Mouse (Mus musculus): ENCODE data around the gene Cdk15.

Cdk15 gene

DNA sequence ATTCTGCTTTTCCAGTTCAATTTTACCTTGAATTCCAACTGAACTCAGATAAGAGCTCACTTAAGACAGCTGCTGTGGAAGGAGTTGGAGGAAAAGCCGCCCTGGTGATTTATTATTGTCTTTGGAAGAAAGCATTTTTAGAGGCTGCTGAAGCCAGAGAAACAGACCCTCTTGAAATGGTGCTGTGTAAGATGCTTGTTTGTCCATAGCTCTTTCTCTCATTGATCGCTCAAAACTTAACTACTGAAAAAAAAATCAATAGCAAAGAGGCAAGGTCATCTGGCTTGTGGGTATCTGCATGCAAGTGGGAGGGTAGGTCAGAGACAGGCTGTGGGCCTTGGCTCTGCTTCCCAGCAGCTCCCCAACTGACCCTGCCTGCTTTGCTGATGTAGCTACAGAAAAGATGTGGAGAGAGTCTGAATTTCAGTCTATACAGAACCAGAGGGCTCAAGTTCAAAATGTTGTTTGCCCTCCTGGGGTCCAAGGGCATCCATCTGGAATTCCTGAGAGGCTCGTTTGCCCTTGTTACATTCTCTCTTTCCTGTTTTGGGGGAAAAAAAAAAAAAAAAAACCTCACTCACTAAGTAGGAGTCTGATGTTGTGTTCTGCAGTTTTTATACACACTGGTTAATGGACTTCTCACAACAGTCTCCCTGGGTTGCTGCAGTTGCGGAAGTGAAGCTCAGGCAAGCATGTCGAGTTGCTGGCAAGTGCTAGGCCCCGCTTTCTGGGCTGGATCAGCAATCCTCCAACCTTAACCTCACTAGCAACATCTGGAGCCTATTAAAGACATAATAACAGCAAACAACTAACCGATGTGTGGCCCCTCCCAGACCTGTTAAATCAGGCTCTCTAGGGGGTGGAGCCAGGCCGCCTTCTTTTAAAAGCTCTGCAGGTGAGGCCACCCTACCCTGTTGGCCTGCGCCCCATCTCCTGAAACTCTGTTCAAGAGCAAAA, 65.5 kb downstream of the Cdk15 start:
- DNase-seq (ENCODE audit: low read depth, low spot score), result peak; percentile 58

DNA sequence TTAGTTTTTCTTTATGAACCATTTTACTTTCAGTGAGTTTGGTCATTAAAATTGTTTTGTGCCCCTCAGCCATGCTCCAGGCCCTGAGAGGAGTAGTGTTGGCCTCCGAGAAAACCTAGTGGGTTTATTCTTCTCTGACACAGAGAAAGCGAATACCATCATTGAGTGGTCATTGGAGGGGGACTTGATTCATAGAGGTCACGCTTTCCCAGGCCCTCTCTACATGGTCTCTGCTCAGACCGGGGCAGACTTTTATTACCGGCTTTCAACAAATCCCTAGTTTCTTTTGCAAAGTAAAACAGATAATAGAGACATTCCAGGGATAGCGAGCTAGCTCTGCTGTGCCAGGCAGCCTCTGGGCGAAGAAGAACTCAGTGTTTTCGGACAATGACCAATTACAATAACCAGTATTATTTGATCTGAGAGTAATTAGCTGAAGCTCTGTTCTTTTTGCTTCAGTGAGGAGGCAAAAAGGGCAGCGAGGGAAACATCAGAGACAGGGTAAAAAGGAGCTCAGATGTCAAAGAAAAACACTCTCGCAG, 70.2 kb downstream of the Cdk15 start:
- DNase-seq (ENCODE audit: low read depth, low spot score), result peak; percentile 61

DNA sequence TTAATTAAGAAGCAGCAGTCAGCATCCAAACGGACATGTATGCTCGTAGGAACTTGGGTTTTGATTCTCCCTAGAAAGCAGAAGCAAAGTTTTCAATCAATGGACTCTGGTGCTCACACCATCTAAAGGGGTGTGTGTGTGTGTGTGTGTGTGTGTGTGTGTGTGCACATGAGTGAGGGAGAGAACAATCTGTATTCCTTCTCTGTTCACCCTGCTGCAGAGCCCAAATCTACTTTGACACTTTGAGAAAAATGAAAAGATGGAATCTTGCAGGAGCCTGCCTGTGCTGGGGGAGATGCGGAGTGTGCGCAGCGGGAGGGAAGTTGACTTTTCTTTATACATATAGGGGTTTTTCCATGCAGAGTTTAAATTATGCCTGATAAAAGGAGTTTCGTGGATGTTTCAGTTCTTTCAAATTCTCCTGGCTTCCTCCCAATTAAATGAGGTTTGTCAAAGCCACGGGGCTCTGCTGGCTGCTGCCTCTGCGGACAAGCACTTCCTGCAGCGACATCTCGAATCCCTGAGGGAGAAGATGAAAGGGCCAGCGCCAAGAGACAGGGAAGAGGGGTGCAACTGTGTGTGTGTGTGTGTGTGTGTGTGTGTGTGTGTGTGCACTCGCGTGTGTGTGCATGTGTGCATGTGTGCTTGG, 76.2 kb downstream of the Cdk15 start:
- DNase-seq (ENCODE audit: low read depth, low spot score), result no peak

DNA sequence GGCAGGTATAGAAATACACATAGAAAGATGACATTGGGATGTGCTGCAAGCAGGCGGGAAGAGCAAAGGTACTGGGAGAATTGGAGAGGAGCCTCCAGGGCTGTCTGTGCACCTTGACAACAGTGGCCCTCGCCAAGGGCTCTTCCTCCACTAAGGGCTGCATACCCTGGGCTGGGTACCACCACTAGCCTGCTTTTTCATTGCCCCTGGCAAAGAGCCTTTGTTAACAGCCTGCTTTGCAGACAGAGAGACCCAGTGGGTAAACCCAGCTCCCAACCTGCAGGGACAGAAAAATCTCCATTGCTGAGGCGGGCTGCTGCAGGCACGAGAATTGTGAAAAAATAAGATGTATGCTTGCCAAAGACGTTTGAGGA, 76.7 kb downstream of the Cdk15 start:
- DNase-seq (ENCODE audit: low read depth, low spot score), result no peak

DNA sequence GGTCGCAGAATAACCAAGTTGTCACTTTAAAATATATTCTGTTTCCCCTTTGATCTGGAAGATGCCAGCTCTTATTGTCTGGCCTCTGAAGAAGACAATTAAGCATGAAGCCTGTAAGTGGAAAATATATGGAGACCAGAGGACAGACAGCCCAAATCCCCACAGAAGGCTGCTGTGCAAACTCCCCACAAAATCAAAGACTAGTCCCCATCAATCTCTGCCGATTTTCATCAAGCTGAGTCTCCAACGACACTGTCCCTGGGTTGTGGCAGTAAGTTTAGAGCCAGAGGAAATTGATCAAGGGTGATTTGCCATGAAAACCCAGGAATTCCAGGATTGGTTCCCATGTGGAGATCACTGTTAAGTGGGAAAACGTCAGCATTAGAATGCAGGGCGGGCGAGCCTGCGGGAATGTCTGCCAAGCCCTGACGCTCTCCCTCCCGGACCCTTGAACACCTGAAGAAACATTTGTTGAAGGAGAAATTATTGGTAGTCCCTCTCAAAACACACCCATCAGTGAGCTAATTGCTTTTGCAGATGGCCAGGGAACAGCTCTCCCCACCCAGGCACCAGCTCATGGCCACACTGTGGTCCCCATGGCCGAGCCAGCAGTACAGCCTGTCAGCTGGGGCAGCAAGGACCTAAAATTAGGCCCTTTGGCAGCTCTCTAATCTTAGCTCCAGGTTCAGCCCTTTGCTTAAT, 77.3 kb downstream of the Cdk15 start:
- DNase-seq (ENCODE audit: low read depth, low spot score), result peak; percentile 72

DNA sequence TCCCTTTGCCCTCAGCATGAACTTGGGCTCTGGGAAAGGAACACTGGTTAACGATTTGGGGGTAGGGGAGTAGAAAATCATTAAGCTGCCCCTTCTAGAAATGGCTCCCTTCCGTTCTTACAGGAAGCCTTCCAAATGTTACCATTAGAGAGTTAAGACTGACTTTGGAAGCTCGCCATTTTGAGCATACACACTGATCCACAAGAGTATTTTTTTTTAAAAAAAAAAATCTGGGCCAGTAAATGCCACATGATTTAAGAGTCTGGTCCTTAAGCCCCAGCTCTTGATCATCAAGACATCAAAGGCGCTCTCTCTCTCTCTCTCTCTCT, 77.8 kb downstream of the Cdk15 start:
- no peak for DNase-seq (ENCODE audit: low read depth, low spot score)

DNA sequence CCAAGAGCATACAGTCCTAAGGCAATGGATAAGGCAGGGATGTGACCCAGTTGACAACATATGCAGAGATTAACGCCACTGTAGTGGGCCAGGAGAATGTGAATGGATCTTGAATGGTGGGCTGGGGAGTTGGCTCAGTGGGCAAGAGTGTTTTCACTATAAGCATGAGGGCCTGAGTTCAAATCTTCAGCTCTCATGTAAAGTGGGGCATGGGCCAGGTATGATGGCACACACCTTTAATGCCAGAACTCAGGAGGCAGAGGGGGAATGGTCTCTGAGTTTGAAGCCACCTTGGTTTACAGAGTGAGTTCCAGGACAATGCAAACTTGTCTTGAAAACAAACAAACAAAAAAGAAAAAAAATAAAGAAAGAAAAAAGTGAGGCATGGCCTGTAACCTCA, 79.5 kb downstream of the Cdk15 start:
- no peak for DNase-seq (ENCODE audit: low read depth, low spot score)

DNA sequence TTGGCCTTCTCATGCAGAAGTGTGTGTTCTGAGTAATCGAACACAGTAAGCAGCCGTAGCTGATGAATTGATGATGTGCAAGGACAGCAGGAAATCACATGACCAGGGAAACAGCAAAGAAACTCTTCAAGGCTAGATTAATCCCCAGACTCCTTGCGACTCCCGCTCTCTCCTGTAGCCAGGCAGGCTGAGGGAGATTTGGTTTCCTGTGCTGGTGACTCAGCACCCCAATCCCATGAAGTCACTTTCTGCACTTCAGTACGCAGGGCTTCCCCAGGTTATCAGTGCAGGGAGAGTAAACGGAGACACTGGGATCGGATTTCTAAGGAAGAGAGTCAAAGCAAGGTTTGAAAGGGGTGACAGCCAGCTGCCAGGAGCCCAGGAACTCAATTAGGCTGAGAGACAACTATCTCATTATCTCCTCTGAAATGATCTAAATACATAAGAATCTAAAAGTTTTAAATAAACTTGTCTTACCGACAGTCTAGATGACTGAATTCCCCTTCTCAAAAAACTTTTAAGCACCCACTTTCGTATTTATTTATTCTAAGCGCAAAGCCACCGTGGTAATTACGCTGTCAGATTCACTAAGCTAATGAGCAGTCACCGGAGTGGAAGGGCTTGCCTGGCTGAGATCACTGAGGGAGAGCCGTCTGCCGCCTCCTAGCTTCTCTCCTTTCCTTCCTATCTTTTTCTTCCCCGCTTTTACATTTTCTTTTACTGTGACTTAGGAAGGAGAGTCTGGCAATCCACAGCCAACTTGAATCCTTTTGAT, 84.3 kb downstream of the Cdk15 start:
- DNase-seq (ENCODE audit: low read depth, low spot score), result peak; percentile 65

DNA sequence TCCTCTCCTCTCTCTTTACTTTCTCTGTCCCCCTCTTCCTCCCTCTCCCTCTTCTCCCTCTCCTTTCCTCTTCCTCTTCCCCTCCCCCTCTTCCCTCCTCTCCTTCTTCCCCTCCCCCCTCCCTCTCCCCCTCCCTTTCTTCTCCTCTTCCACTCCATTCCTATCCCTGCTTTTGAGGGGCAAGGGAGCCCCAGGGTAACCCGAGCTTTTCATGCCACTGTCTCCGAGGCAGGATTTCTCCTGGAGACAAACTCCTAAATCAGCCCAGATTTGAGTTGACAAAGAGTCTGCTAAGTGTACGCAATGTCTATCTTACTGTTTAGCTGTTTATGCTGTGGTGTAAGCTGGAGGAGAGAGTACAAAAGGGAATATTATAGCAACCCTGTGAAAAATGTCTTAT, 85.0 kb downstream of the Cdk15 start:
- no peak for DNase-seq (ENCODE audit: low read depth, low spot score)

DNA sequence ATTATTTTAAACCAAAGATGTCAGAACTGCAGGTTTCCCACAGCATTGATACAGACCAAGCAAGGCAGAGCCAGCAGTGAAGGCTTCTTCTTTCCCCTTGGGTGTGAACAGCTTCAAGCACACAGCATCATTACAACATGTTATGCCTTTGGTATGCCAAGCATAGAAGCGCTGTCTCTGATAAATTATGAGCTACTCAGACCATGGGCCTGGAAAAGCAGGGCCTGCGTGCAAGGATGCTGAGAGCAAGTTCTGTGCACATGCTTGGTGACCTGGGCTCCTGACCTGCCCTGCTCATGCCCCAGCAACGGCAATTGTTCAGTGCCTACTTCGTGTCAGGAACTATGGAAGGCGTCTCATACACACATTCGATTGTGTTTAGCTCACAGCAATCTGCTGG, 85.4 kb downstream of the Cdk15 start:
- DNase-seq (ENCODE audit: low read depth, low spot score), result peak; percentile 44

DNA sequence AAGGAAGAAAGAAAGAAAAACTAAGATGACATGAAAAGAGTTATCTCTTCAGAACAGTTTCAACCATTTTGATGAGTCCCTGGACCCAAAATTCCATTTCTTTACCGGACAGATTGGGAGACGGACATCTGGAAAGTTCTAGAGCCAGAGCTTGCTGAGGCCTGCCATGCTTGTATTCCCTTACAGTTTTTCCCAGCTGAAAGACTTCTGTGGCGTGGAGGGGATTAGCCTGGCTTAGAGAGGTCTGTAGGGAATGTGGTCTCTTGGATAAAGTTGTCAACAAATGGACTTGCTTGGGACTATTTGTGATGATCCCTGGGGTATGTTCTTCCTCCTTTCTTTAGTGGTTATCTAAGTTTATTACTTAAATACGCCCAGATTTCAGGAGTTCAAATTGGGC, 96.0 kb downstream of the Cdk15 start:
- no peak for DNase-seq (ENCODE audit: low read depth, low spot score)

DNA sequence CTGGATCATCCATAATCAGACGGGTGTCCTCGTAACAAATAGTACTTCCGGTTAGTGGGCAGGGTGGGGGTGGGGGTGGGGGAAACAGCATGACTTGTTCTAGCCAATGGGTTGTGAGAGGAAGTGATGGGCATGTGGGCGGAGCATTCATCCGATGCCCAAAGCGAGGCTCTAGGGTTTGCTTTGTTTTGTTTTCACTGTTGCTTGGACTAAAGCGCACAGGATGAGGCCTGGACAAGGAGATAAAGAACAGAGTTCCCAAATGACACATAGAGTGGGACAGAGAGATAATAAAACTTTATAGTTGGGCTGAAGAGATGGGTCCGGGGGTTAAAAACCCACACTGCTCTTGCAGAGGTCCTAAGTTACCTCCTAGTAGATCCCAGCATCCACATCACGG, 98.7 kb downstream of the Cdk15 start:
- no peak for DNase-seq (ENCODE audit: low read depth, low spot score)

DNA sequence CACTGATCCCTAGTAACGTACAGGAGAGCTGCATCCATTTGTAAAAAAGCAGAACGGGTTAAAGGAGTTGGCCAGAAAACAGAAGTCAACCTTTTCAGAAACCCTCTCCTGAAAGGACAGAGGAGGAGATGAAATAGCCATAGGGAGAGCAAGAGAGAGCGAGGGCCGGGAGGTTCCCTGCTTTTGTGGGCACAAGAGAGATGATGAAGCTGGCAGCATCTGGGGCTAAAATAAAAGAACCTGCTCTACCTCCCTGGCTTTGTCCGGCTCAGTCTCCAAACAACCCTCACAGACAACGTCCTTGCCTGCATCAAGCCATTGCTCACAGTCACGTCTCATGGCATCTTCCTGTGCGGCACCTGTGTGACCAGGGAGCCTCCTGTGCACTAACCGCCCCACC, 102.4 kb downstream of the Cdk15 start:
- no peak for DNase-seq (ENCODE audit: low read depth, low spot score)

DNA sequence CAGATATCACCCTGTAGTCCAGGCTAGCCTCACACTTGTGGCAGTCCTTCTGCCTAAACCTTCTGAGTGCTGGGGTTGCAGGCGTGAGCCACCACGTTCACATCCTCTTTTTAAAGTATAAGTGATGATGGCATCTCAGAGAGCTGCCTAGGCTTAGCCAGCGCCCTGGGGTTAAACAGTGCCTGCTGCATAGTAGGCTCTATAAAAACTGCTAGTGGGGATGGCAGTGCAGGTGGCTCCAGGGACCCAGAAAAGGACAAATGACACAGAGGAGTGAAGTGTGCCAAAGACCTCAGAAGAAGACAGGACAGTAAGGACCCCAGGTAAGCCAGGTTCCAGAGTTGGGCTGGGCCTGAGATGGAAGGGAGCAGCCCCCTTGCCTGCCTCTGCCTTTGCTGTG, 104.1 kb downstream of the Cdk15 start:
- no peak for DNase-seq (ENCODE audit: low read depth, low spot score)

DNA sequence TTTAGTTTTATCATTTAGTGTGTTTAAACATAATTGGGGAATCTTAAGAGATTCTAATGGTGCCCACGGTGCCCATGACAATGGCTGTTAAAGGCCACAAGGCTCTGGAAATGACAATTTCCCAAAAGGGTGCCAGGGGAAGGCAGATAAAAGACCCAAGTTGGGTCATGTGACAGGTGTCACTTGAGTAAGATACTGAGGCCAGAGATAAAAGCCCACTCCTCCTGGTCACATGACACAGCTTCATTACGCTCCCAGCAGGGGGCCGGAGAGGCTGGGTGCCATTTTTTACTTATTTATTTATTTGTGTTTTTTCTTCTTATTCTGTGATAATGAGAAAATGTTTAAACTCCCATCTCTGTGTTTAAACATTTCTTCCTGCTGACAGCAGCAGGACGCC, 104.8 kb downstream of the Cdk15 start:
- DNase-seq (ENCODE audit: low read depth, low spot score), result no peak

DNA sequence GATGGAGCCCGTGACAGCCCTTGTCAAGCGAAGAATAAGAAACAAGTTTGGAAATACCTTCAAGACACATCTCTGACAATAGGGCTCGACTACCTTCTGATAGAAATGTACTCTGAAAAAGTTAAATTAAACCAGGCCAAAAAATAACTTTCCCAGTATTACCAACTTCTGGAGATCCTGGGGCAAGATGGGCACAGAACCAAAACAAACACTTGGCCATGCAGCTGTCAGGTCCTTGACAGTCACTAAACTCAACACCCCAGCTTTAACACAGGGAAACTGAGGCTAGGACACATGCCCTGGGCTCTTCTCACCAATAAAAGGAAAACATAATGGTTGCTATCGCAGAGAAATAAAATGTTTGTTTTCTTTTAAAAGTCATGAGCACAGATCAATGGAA, 105.3 kb downstream of the Cdk15 start:
- no peak for DNase-seq (ENCODE audit: low read depth, low spot score)

DNA sequence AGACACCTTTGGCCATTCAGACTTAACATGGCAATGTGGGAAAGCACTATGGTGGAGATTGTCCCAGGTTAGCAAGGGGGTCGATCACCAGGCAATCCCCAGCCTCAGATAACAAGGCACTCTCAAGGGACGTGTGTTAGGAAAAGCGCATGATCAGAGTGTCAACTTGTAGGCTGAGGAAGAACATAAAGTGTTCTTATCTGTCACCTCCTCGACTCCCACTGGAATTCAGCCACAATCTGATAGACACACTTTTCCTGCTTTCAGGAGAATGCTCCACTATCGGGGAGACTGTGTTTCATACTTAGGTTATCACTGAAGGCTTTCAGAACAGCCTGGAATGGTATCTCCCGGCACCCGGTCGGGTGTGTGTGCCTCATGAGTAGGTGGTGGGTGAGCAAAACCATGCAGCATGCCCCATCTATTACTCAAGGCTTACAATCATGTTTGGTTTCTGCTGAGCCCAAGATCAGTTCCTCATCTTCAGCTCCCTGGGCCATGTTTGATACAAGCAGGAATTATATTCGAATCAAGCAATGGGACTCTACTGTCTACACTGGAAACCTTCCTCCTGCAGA, 107.8 kb downstream of the Cdk15 start:
- DNase-seq (ENCODE audit: low read depth, low spot score), result no peak

DNA sequence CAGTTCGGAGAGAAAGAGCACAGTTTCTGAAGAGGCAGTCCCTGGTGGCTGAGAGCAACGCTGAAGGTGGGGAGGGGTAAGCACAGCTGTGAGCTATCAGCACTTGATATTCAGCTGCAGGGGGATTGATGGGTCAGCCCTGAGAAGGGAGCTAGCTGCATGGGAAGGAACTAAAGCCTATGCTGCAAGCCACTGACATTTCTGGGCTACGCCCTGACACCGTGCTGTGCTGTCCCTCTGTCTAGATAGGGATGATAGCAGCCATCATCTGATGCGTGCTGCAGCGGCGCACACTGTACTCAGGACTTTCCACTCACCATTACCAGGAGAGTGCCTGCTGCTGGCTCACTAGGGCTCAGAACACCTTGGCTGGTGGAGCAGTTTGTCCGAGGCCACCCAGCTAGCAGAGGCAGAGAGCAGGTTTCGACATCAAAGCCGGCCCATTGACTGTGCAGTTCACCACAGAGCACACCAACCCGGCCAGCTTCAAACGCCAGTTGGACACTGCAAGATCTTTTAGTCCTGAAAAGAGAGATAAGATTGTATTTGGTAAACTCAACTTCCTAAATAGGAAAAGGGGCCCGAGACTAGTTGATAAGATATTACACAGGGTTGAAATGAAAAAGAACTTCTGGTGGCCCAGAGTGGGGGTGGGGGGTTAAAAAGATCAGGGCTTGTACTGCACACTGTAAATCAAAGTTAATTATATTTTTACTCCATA, 111.4 kb downstream of the Cdk15 start:
- peak; percentile 27 for DNase-seq (ENCODE audit: low read depth, low spot score)

DNA sequence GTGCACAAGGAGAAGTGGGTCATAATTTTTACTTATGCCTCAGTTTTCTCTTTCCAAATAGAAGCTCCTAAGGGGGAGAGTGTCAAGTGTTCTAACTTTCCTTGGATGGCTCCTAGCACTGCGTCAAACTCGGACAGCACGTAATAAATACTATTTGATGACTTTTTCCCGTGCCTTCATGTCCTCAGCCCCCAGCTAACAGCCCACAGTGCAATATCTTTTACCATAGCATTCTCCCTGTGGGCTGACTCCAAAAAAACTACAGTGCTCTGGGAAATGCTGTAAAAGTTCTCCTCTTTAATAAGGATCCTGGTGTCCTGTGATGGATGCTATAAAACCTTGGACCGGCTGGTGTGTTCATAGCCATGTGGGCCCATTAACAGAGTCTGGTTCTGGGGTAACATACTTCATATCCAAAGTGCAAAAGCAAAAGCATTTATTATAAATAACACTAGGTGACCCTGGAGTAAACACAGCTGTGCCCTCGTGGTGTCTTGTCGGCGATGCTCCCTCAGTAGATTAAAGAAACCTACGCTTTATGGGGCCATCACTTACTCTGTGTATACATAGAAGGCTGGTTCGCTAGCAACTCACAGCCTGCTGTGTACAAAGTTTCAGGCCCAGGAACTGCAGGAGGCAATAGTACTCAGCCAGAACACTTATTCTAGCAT, 112.1 kb downstream of the Cdk15 start:
- peak; percentile 8 for DNase-seq (ENCODE audit: low read depth, low spot score)

DNA sequence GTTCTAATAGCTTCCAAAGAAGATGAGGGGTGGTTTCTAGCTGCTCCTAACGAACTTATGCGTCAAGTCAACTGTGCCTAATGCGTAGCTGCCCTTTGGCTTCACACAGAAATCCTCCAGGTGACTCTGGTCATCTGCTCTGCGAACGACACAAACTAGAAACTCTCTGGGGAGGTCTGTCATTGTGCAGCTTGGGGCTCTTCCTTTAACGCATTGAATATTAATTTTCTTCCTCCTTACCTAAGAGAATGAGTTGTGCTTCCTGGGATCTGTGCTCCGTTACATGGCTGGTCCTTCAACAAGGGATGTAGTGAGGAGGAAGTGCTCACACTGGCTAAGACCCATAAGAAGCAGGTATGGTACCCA, 112.6 kb downstream of the Cdk15 start:
- no peak for DNase-seq (ENCODE audit: low read depth, low spot score)
